Mouse (Mus musculus) heart, embryonic 15.5 days (tissue): Measurements from ENCODE around the gene Kpna1. TPM values are rescaled to one million over a fixed set of nuclear protein-coding genes. Genes with fewer than 3 reads are reported as not detected.
"Not testable (repeated sequence)": the region's sequence is repeated elsewhere in the genome, so short reads cannot be mapped to it uniquely, and the experiment has no call there.

ENCODE experiments used
- ATAC-seq: fragments of 200-750 bp; cut with Nextera tagmentation; replicated peaks from 2 replicates; pipeline ENCODE4 v1.8.0; 2017; ENCODE audit warnings: low read depth, moderate TSS enrichment; ENCODE audit not compliant: insufficient number of reproducible peaks, insufficient read depth, low FRiP score
- H3K27ac ChIP-seq: fragments of 300-500 bp; sonication (generic); 2 replicates; pipeline ENCODE4 v1.5.1; 2015; ENCODE audit warnings: mild to moderate bottlenecking, inconsistent platforms
- H3K27me3 ChIP-seq: fragments of 300-500 bp; sonication (generic); 2 replicates; pipeline ENCODE4 v1.6.1; 2015; ENCODE audit warnings: inconsistent platforms
- H3K36me3 ChIP-seq: fragments of 300-500 bp; sonication (generic); 2 replicates; pipeline ENCODE4 v1.6.1; 2015; ENCODE audit warnings: mild to moderate bottlenecking, inconsistent platforms
- H3K4me1 ChIP-seq: fragments of 300-500 bp; sonication (generic); replicated peaks from 2 replicates; pipeline ENCODE4 v1.6.1; 2015; ENCODE audit warnings: inconsistent platforms
- H3K4me2 ChIP-seq: fragments of 300-500 bp; sonication (generic); 2 replicates; pipeline ENCODE4 v1.6.1; 2015; ENCODE audit warnings: inconsistent platforms, mild to moderate bottlenecking, moderate library complexity
- H3K4me3 ChIP-seq: fragments of 300-500 bp; sonication (generic); 2 replicates; pipeline ENCODE4 v1.5.1; 2015; ENCODE audit warnings: mild to moderate bottlenecking, inconsistent platforms
- H3K9ac ChIP-seq: fragments of 300-500 bp; sonication (generic); 2 replicates; pipeline ENCODE4 v1.6.1; 2015; ENCODE audit warnings: mild to moderate bottlenecking, inconsistent platforms
- H3K9me3 ChIP-seq: fragments of 300-500 bp; sonication (generic); replicated peaks from 2 replicates; pipeline ENCODE4 v1.6.1; 2016; ENCODE audit warnings: inconsistent platforms
- WGBS: fragments of 180-500 bp; shearing (Covaris S2); methylation state at CpG from one replicate; pipeline ENCODE4 v1.1.7; 2015; ENCODE audit warnings: mixed read lengths; 5-methylcytosine and 5-hydroxymethylcytosine counted together
- polyA plus RNA-seq: library from polyadenylated mRNA; unstranded; fragments of >200 nt; fragmentation: Nextera tagmentation; extraction: Ambion mirVana; gene quantifications from 2 replicates; pipeline ENCODE4 v1.2.1, GENCODE M21; 2015

The Kpna1 gene
- polyA plus RNA-seq, 1 experiment from 2014 or later = 38.0 TPM

GRCm38 (mm10) chr16:35965991-35966390 is 12.6 kb upstream of the Kpna1 start:
- not testable (repeated sequence) for H3K9me3 ChIP-seq, H3K4me2 ChIP-seq, H3K4me3 ChIP-seq, H3K4me1 ChIP-seq, ATAC-seq, H3K27me3 ChIP-seq, H3K9ac ChIP-seq, H3K27ac ChIP-seq
- 72% methylated on average over 3 of the region's 4 CpGs for whole genome bisulfite sequencing
- H3K36me3 ChIP-seq = peaks cover 10% of the 10 kb centered on the region; the same call in 1 of the 2 replicates

- Histone ChIP-seq H3K27me3 (no peaks in the 10 kb centered on the region), H3K9me3 (no peaks in the 10 kb centered on the region), H3K36me3 (peaks cover 10% of the 10 kb centered on the region; the same call in 1 of the 2 replicates), H3K27ac (no peak overlapping the region), H3K4me1 (no peaks in the 10 kb centered on the region), H3K9ac (no peak overlapping the region), H3K4me2 (no peak overlapping the region), H3K4me3 (no peak overlapping the region)
- WGBS = 65% methylated on average over 5 of the region's 5 CpGs
- no peak for ATAC-seq
Measured at GRCm38 (mm10) chr16:35966411-35967115, 12.0 kb upstream of the Kpna1 start.

GRCm38 (mm10) chr16:35967319-35967718 is 11.2 kb upstream of the Kpna1 start:
- Histone ChIP-seq H3K27ac (no peak overlapping the region), H3K9me3 (no peaks in the 10 kb centered on the region), H3K9ac (no peak overlapping the region), H3K27me3 (no peaks in the 10 kb centered on the region), H3K4me1 (no peaks in the 10 kb centered on the region), H3K4me2 (no peak overlapping the region), H3K4me3 (no peak overlapping the region), H3K36me3 (peaks cover 16% of the 10 kb centered on the region; the same call in 1 of the 2 replicates)
- ATAC-seq = no peak
- 83% methylated on average over 4 of the region's 4 CpGs for WGBS

GRCm38 (mm10) chr16:35968149-35968548 is 10.4 kb upstream of the Kpna1 start:
- H3K27me3 ChIP-seq = no peaks in the 10 kb centered on the region
- no peak overlapping the region for H3K9ac ChIP-seq
- no peak overlapping the region for H3K27ac ChIP-seq
- H3K36me3 ChIP-seq = peaks cover 18% of the 10 kb centered on the region; the same call in 1 of the 2 replicates
- 54% methylated on average over 2 of the region's 2 CpGs for WGBS
- H3K4me2 ChIP-seq = no peak overlapping the region
- H3K9me3 ChIP-seq = no peaks in the 10 kb centered on the region
- H3K4me3 ChIP-seq = no peak overlapping the region
- no peaks in the 10 kb centered on the region for H3K4me1 ChIP-seq
- ATAC-seq = no peak

- no peak overlapping the region for H3K4me3 ChIP-seq
- no peak for ATAC-seq
- H3K27me3 ChIP-seq = no peaks in the 10 kb centered on the region
- no peak overlapping the region for H3K9ac ChIP-seq
- peaks cover 12% of the 10 kb centered on the region; the same call in 1 of the 2 replicates for H3K36me3 ChIP-seq
- H3K4me2 ChIP-seq = no peak overlapping the region
- no peaks in the 10 kb centered on the region for H3K9me3 ChIP-seq
- no peak overlapping the region for H3K27ac ChIP-seq
- no peaks in the 10 kb centered on the region for H3K4me1 ChIP-seq
- WGBS = 39% methylated on average over 1 of the region's 1 CpGs
Measured at GRCm38 (mm10) chr16:35974021-35974420, 4.5 kb upstream of the Kpna1 start.

GRCm38 (mm10) chr16:35981363-35981821 is 2.8 kb downstream of the Kpna1 start:
- ATAC-seq = peak; percentile 92
- Histone ChIP-seq H3K9ac (no peak overlapping the region), H3K4me3 (no peak overlapping the region), H3K4me2 (0 out of 2 replicates have a peak overlapping the region, but pooled peaks have one; percentile 0), H3K27me3 (no peaks in the 10 kb centered on the region), H3K36me3 (no peaks in the 10 kb centered on the region), H3K27ac (no peak overlapping the region), H3K9me3 (no peaks in the 10 kb centered on the region), H3K4me1 (peaks cover 12% of the 10 kb centered on the region)
- WGBS = 43% methylated on average over 19 of the region's 19 CpGs

GRCm38 (mm10) chr16:35982506-35982901 is 4.0 kb downstream of the Kpna1 start:
- H3K4me3 ChIP-seq = peak overlapping the region; percentile 95
- WGBS = 4% methylated on average over 15 of the region's 15 CpGs
- H3K4me1 ChIP-seq = peaks cover 12% of the 10 kb centered on the region
- no peak for ATAC-seq
- H3K4me2 ChIP-seq = peak overlapping the region; percentile 83
- H3K27me3 ChIP-seq = no peaks in the 10 kb centered on the region
- no peaks in the 10 kb centered on the region for H3K9me3 ChIP-seq
- no peaks in the 10 kb centered on the region for H3K36me3 ChIP-seq
- H3K9ac ChIP-seq = peak overlapping the region; percentile 97
- peak overlapping the region; percentile 100 for H3K27ac ChIP-seq

GRCm38 (mm10) chr16:35982902-35983516 is 4.5 kb downstream of the Kpna1 start:
- peak; percentile 89 for ATAC-seq
- peak overlapping the region; percentile 100 for H3K27ac ChIP-seq
- under 1% methylated on average over 54 of the region's 54 CpGs for WGBS
- H3K4me3 ChIP-seq = peak overlapping the region; percentile 95
- H3K9me3 ChIP-seq = no peaks in the 10 kb centered on the region
- H3K9ac ChIP-seq = peak overlapping the region; percentile 97
- H3K4me1 ChIP-seq = peaks cover 12% of the 10 kb centered on the region
- peak overlapping the region; percentile 83 for H3K4me2 ChIP-seq
- no peaks in the 10 kb centered on the region for H3K27me3 ChIP-seq
- H3K36me3 ChIP-seq = no peaks in the 10 kb centered on the region

GRCm38 (mm10) chr16:35983517-35984101 is 5.1 kb downstream of the Kpna1 start:
- Histone ChIP-seq H3K9me3 (no peaks in the 10 kb centered on the region), H3K4me1 (peaks cover 12% of the 10 kb centered on the region), H3K27me3 (no peaks in the 10 kb centered on the region), H3K36me3 (no peaks in the 10 kb centered on the region), H3K4me2 (peak overlapping the region; percentile 83), H3K4me3 (peak overlapping the region; percentile 95), H3K27ac (peak overlapping the region; percentile 100), H3K9ac (peak overlapping the region; percentile 97)
- 0% methylated on average over 48 of the region's 86 CpGs for WGBS
- ATAC-seq = peak; percentile 71

GRCm38 (mm10) chr16:35984471-35984870 is 5.9 kb downstream of the Kpna1 start:
- Histone ChIP-seq H3K27ac (peak overlapping the region; percentile 100; the same call in 1 of the 2 replicates), H3K27me3 (no peaks in the 10 kb centered on the region), H3K4me3 (peak overlapping the region; percentile 95), H3K4me1 (peaks cover 12% of the 10 kb centered on the region), H3K9ac (no peak overlapping the region), H3K4me2 (peak overlapping the region; percentile 83), H3K36me3 (no peaks in the 10 kb centered on the region), H3K9me3 (no peaks in the 10 kb centered on the region)
- WGBS = 33% methylated on average over 3 of the region's 3 CpGs
- no peak for ATAC-seq

- Histone ChIP-seq H3K4me1 (peaks cover 7% of the 10 kb centered on the region), H3K27ac (no peak overlapping the region), H3K27me3 (no peaks in the 10 kb centered on the region), H3K9me3 (no peaks in the 10 kb centered on the region), H3K36me3 (no peaks in the 10 kb centered on the region), H3K4me3 (no peak overlapping the region), H3K9ac (no peak overlapping the region), H3K4me2 (no peak overlapping the region)
- 76% methylated on average over 1 of the region's 1 CpGs for WGBS
- no peak for ATAC-seq
Measured at GRCm38 (mm10) chr16:35987930-35988329, 9.4 kb downstream of the Kpna1 start.
